Mouse (Mus musculus) liver, embryonic 14.5 days (tissue): ENCODE data around the gene Lbhd1. TPM values are rescaled to one million over a fixed set of nuclear protein-coding genes. Genes with fewer than 3 reads are reported as not detected.
"Not testable (repeated sequence)": the region's sequence is repeated elsewhere in the genome, so short reads cannot be mapped to it uniquely, and the experiment has no call there.

Experiments used
- ATAC-seq: fragments of 200-750 bp; cut with Nextera tagmentation; 2 replicates; pipeline ENCODE4 v1.8.0; 2017; ENCODE audit warnings: moderate number of reproducible peaks, mild to moderate bottlenecking, moderate library complexity; ENCODE audit not compliant: insufficient read depth
- DNase-seq, 3 experiments: peaks; one replicate each; pipeline ENCODE4 v3.0.0-alpha.2; 2012 to 2013; ENCODE audit warnings: low read depth in 3 of 3, low spot score in 3 of 3
- H3K27ac ChIP-seq: fragments of 300-500 bp; sonication (generic); 2 replicates; pipeline ENCODE4 v1.5.1; 2014; ENCODE audit warnings: moderate library complexity, mild to moderate bottlenecking, control low read depth, inconsistent platforms
- H3K27me3 ChIP-seq: fragments of 300-500 bp; sonication (generic); 2 replicates; pipeline ENCODE4 v1.6.1; 2014; ENCODE audit warnings: mild to moderate bottlenecking, low read length, moderate library complexity; ENCODE audit not compliant: control insufficient read depth, insufficient read depth
- H3K36me3 ChIP-seq: fragments of 300-500 bp; sonication (generic); replicated peaks from 2 replicates; pipeline ENCODE4 v1.6.1; 2014; ENCODE audit warnings: low read depth; ENCODE audit not compliant: control insufficient read depth, insufficient read depth
- H3K4me1 ChIP-seq, 2 experiments: fragments of 200-500 bp in 1 of 2; fragments of 300-500 bp in 1 of 2; sonication (generic) in 1 of 2; replicated peaks; 2 replicates each; pipeline ENCODE4 v1.6.1; 2012 to 2014; ENCODE audit warnings: antibody characterized with exemption in 1 of 2, inconsistent platforms in 1 of 2, low read length in 1 of 2; ENCODE audit not compliant: control insufficient read depth in 2 of 2, insufficient read depth in 2 of 2
- H3K4me2 ChIP-seq: fragments of 300-500 bp; sonication (generic); 2 replicates; pipeline ENCODE4 v1.6.1; 2014; ENCODE audit warnings: low read depth, mild to moderate bottlenecking, control low read depth, moderate library complexity
- H3K4me3 ChIP-seq, 2 experiments: fragments of 200-500 bp in 1 of 2; fragments of 300-500 bp in 1 of 2; sonication (generic) in 1 of 2; 2 replicates each; pipeline ENCODE4 v1.5.1; 2012 to 2014; ENCODE audit warnings: low read depth in 2 of 2, low read length in 2 of 2, mild to moderate bottlenecking in 2 of 2, control low read depth in 1 of 2, inconsistent platforms in 1 of 2, moderate library complexity in 1 of 2; ENCODE audit not compliant: insufficient read depth in 1 of 2
- H3K9ac ChIP-seq: fragments of 300-500 bp; sonication (generic); replicated peaks from 2 replicates; pipeline ENCODE4 v1.6.1; 2014; ENCODE audit warnings: mild to moderate bottlenecking, control low read depth, moderate library complexity
- H3K9me3 ChIP-seq: fragments of 300-500 bp; sonication (generic); 2 replicates; pipeline ENCODE4 v1.6.1; 2016; ENCODE audit warnings: low read length, mixed read lengths; ENCODE audit not compliant: control insufficient read depth
- CTCF ChIP-seq: IDR thresholded peaks from 2 replicates; pipeline ENCODE4 v1.5.1; 2016; ENCODE audit warnings: antibody characterized with exemption, low read depth, control low read depth
- EP300 ChIP-seq: IDR thresholded peaks from 2 replicates; pipeline ENCODE4 v1.6.1; 2016; ENCODE audit warnings: antibody characterized with exemption, low read depth
- WGBS: fragments of 180-500 bp; shearing (Covaris S2); extraction: QIAGEN DNeasy Blood & Tissue Kit; methylation state at CpG from one replicate; pipeline ENCODE4 v1.1.7; 2014; ENCODE audit not compliant: insufficient replicate concordance; 5-methylcytosine and 5-hydroxymethylcytosine counted together
- polyA plus RNA-seq, 2 experiments: library from polyadenylated mRNA; depleted of rRNA in 1 of 2; stranded (reverse) in 1 of 2; unstranded in 1 of 2; fragments of >200 nt; fragmentation: Nextera tagmentation in 1 of 2; extraction: Ambion mirVana in 1 of 2; gene quantifications; 2 replicates each; pipeline versions ENCODE4 v1.2.1 to v1.2.3; 2012 to 2014

The Lbhd1 gene
- polyA plus RNA-seq (2012; rRNA removed) (3.1 and 3.7 TPM in 2 replicates), polyA plus RNA-seq (2014; fragmentation: Nextera tagmentation; extraction: Ambion mirVana) (43.7 and 47.7 TPM in 2 replicates)

- Histone ChIP-seq H3K27ac (no peak within 1 kb of the TSS), H3K4me3 (no peak within 1 kb of the TSS), H3K36me3 (no peaks in the 10 kb centered on the region), H3K4me1 (peaks cover 15% of the 10 kb centered on the region in 2 experiments), H3K27me3 (no peaks in the 10 kb centered on the region), H3K9ac (no peak within 1 kb of the TSS), H3K4me2 (no peak within 1 kb of the TSS), H3K9me3 (no peaks in the 10 kb centered on the region)
- DNase-seq (no peak), ATAC-seq (no peak)
- 73% methylated on average over 3 of the region's 3 CpGs for WGBS
- no peak for TF ChIP-seq CTCF
- TF ChIP-seq EP300 = no peak
Observed at GRCm38 (mm10) chr19:8883616-8884015, at the start of gene Lbhd1, which contains the start of gene Gm49403. TSS of gene Lbhd1 (plus strand) at chr19:8883732. TSS of gene Gm49403 (plus strand) at chr19:8883930.

DNA sequence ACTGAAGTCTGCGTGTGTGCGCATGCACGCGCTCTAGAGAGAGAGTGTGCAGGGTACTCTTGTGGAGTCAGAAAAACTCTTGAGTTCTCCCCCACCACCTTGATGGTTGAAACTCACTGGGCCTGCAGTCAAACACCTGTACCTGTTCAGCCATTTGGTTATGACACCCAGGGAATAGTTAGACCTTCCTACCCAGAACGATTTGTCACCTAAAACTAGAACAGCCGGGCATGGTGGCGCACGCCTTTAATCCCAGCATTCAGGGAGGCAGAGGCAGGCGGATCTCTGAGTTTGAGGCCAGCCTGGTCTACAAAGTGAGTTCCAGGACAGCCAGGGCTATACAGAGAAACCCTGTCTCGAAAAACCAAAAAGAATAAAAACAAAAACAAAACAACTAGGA, 47.2 kb upstream of the Lbhd1 start:
- ATAC-seq, H3K9ac ChIP-seq, H3K4me3 ChIP-seq, H3K4me2 ChIP-seq, DNase-seq, H3K27me3 ChIP-seq, H3K27ac ChIP-seq, H3K9me3 ChIP-seq: not testable (repeated sequence)
- Histone ChIP-seq H3K36me3 (peaks cover 37% of the 10 kb centered on the region), H3K4me1 (peaks cover 4 to 28% of the 10 kb centered on the region in 2 experiments)
- WGBS = 91% methylated on average over 10 of the region's 10 CpGs

DNA sequence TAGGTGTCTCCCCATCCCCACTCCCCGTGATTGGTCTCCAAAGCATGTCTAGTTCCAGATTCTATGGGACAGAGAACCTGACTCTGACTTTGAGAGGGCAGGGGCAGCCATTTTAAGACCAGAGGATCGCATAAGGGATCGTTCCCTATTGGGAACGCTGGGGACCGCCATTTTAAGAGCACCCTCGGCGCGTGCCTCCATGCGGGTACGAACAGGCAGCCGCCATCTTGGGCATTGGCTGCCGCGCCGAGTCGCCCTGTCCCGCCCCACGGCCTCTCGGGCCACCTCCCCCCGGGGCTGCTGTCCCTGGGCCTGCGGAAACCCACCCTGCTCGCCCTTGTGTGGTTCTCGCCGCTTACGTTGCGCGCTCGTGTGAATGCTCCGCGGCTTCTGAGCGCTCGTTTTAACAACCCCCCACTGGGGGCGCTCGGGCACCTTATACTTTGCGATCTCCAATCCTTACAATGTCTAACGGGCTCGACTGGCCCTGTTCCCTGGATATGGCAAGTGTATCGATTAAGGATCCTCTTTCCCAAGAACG, 46.2 kb upstream of the Lbhd1 start, which contains the start of gene Bscl2:
TSS of gene Bscl2 (plus strand) at position 217 of the 541 bp plus-strand sequence.
- Histone ChIP-seq H3K4me2 (peak within 1 kb of the TSS; percentile 90), H3K27me3 (no peaks in the 10 kb centered on the region), H3K4me1 (peaks cover 4 to 28% of the 10 kb centered on the region in 2 experiments), H3K27ac (peak within 1 kb of the TSS; percentile 30), H3K9me3 (no peaks in the 10 kb centered on the region), H3K36me3 (peaks cover 27% of the 10 kb centered on the region), H3K9ac (peak within 1 kb of the TSS; percentile 78), H3K4me3 (peak within 1 kb of the TSS; percentile 60 to 62)
- ATAC-seq (peak; percentile 74), DNase-seq (peak; percentile 60 to 71 (median 65))
- 1% methylated on average over 38 of the region's 38 CpGs for WGBS
- TF ChIP-seq CTCF = peak; percentile 73
- 0 out of 2 replicates have a peak, but pooled peaks have one; percentile 23 for TF ChIP-seq EP300

DNA sequence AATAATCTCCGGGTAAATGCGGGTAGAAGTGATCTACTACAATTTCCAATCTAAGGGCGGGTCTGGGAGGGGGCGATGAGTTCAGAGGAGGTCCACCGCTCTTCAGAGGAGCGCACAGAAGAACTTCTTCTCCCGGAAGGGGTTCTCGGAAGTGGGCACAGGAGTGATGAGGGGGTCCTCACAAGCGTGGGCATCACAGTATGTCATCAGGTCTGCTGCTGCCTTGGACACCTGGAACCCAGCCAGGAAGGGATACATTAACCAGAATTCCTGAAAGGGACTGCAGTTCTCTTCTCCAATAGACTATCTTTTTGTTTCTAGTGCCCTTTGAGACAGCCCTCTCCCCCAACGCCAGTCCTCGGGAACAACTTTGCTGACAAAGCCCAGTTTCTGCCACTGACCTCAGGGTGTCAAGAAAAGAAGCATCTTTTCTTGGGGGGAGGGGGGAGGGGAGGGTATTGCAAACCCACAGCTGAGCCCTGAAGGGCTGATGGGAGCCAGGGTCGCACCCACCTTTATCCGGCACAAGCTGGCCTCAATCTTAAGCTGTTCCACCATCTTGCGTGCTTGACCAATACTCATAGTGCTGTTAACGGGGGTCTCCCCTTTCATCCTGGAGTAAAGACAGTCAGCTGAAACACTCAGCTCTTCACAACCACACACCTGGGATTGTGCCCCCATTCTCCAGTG, 45.3 kb upstream of the Lbhd1 start:
- no peak for DNase-seq
- Histone ChIP-seq H3K36me3 (peaks cover 18% of the 10 kb centered on the region), H3K4me3 (peak overlapping the region; percentile 60 to 62), H3K9ac (peak overlapping the region; percentile 78), H3K4me2 (peak overlapping the region; percentile 90), H3K9me3 (no peaks in the 10 kb centered on the region), H3K4me1 (peaks cover 4 to 28% of the 10 kb centered on the region in 2 experiments), H3K27ac (peak overlapping the region; percentile 30), H3K27me3 (no peaks in the 10 kb centered on the region)
- 23% methylated on average over 15 of the region's 15 CpGs for WGBS
- TF ChIP-seq CTCF = no peak
- TF ChIP-seq EP300 = no peak
- peak; percentile 22; the same call in 1 of the 2 replicates for ATAC-seq
